Mouse (Mus musculus) NIH3T3 (cell line): ENCODE results near the gene Enthd1.
"Not testable (repeated sequence)": the region's sequence is repeated elsewhere in the genome, so short reads cannot be mapped to it uniquely, and the experiment has no call there.

Source experiments
- DNase-seq: peaks from one replicate; pipeline ENCODE4 v3.0.0-alpha.2; 2012; ENCODE audit warnings: low read depth

The Enthd1 gene

DNA sequence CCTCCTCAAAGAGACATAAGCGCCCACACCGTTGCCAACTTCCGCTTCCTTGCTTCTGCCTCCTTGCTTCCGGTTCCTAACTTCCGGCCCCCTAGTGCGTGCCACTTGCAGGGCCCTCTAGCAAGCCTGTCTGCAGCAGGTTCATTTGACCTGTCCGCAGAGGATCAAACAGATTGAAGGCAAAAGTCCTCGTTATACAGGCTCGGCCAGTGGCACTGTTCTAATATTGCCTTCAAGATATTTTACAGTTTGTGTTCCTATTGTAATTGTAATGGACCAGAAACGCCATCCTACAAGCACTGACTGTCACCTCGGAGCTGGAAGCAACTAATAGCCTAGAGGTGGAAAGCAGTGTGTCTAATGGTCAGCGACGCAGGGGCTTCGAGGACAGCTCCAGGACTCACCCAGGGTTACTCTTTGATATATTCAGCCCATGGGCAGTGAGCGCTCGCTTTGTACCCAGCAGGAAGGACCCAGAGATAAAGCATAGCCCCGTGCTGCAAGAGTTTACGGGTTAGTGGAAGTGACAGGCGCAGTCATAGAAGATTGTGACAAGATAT lies at the start of gene Enthd1:
Enthd1 (minus strand) TSS at position 51 of the 560 bp plus-strand sequence.
- DNase-seq = no peak

DNA sequence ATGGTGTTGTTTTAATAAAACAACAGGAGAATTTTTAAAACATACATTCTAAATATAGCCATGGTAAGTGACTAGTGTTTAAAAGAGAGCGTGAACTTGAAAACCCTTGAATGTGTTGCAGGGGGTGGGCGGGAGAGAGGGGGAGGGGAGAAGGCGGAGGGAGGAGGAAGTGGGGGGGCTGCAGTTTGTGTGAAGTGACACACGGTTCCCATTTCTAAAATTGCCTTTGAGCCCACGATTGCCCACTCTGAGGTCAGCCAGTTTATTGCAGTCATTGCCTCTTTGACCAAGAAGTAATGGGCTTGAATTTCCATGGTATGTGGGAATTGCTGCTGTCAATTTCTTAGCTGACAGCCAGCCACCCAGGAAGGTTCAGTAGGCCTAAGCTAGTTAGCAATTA lies 48.9 kb upstream of the Enthd1 start:
- DNase-seq = no peak

DNA sequence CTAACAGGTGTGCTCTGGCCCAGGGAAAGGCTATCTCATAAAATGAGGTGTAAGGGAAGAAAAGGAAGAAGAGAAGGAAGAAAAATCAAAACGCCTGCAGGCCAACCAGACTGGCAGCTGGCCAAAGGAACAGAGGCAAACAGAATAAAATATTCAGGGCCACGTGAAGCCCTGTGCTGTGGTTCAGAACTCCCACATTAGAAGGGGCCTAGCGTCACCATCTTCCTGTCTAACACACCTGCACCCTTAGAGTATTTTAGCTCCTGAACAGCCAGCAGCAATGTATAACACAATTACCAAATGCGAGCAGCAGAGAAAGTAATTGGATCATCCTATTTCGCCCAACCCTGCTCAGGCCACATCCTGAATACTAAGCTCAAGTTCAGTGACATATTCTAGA lies 46.5 kb upstream of the Enthd1 start:
- no peak for DNase-seq

DNA sequence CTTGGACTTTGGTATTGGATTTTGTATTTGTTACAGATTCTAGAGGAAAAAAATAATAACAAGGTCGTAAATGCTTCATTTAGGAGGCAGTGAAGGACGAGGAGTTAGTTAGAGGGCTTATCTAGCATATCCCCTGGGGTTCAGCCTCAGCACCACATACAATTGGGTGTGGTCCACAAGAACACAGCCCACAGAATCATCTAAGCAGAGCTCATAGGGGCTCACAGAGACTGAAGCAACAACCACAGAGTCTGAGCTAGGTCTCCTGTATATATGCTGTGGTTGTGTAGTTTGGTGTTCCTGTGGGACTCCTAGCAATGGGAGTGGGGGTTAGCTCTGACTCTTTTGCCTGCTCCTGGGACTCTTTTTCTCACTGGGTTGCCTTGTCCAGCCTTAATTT lies 45.4 kb upstream of the Enthd1 start:
- no peak for DNase-seq

DNA sequence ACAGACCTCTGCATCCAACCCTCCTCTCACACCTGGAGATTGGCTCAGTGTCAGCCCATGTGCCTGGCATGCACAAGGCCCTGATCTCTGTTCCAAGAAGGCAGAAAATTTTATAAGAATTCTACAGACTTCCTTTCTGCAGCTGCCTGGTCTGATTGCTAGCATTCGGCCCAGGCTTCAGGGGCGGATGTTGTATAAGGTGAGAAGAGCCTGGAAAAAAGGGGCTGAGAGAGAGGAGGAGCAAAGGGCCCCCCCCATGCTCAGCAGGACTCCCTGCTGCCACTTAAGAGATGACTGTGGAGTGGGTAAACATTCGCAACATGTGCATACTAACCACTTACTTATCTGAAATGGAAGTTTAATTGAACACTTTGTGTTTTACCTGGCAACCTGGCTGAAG lies 43.0 kb upstream of the Enthd1 start:
- no peak for DNase-seq

DNA sequence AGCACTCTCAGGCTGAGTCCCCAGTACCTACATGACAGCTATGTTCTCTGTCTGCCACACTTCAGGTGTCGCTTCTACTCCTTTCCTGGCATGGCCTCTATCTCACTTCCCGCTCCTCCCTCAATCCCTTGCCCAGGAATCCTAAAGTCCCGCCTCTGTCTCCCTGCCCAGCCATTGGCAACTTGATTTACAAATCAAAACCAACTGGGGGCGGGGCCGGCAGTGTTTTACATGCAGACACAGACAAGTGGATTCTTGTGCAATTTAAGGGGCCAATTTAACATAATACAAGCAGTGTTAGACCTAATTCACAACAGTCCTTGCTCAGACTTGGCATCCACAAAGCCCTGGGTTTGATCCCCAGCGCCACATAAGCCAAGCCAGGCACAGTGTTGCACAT lies 39.1 kb upstream of the Enthd1 start:
- DNase-seq = peak; percentile 32

DNA sequence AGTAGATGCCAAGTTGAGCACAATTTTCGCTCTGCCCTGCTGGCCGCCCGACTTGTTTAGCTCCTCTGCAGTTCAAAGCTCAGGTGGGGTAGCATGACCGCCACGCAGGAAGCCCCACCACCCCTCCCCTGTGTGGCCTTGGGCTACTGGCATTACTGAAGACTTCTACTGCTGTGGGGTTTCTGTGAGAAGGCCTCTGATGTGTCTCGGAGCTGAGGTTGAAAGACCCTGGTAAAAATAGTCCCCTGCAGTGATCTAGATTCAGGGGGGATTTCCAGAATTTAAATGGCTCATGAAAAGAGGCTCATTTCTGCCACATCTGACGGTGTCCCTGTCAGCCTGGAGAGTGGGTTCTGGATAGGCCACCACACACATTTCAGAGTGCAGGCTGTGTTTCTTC lies 37.5 kb upstream of the Enthd1 start:
- no peak for DNase-seq

DNA sequence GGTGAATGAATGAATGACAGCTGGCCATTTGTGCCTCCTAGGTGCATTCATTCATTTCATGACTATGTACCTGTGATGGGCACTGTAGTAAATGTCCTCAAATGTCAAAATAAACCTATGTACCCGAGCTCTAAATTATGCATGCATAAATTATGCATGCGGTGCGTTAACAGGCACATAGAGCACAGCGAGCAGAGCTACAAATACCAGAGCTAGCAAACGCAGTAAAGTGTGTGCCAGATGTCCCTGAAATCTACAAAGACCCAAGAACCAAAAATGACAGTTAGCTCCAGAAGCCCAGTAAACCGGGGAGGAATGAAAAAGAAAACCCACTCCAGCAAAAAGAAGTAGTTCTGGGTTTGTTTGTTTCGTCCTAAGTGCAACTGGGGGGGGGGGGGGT lies 36.5 kb upstream of the Enthd1 start:
- no peak for DNase-seq

DNA sequence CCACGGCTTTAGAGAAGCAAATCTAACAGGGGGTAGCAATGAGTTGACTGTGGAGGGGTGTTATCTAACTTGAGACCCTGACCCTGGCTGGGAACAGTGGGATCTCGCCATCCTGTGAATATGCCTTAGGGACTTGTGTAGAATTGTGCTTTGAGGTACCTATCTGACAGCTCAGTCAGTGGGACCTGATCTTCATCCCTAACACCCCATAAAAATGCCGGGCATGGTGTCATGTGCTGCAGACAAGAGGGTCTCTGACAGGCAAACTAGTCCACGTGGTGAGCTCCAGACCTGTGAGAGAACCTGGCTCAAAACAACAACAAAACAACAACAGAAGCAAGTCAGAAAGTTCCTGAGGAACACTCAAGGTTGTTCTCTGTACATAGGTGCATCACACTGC lies 34.9 kb upstream of the Enthd1 start:
- no peak for DNase-seq

DNA sequence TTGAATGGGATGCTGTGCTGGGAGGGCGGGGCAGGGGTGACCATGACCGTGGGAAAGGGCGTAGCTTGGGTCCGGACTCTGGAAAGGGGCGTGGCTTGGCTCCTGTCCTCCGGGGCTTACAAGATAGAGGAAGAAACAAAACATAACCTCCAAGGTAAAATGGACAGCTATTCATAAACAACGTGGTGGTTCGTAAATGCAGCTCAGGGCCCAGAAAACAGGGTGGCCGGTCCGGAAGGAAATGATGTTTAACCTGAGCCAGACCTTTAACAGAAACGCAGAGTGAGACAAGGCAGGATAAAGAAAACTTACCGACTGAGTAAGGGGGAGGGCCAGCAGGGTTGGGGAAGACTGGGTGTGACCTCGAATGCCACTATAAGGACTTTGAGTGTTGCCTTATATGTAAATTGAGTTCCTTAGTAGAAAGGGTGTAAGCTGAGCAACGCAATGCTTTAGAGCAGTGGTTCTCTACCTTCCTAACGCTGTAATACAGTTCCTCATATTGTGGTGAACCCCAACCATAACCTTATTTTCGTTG lies 34.3 kb upstream of the Enthd1 start:
- no peak for DNase-seq

DNA sequence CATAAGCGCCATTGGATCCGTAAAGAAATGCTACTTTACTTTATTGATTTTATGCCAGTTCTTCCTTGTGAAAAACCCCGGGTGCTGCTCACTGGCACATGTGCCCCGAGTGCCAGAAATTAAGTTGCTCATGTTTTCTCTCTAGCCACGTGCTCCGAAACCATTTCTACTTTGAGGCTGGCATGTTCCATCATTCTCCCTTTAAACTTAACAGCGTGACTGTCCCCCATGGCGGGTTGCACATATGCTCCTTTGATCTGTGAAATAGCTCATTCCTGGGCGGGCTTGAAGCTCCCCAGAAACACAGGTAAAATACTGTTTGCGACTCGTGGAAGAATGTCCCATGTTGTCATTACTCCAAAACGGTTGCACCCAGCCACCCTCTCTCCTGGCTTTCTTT lies 33.8 kb upstream of the Enthd1 start:
- DNase-seq = no peak

DNA sequence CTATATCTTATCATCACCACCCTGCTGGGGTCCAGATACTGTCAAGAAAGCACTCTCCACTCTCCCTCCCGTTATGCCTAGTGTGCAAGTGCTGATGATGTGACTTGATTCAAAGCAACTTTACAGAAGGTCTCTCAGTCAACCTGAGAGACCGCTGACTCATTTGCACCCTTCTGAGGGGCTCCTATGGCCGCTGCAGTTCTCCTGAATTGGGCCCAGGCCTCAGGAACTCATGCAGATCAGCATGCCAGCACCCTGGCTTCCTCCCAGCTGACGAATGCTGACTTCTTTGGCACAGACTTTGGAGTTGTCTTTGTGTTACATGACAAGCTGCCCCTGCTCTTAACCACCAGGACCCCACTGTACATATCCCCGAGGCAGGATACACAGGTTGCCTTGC lies 28.9 kb upstream of the Enthd1 start:
- DNase-seq = peak; percentile 57

DNA sequence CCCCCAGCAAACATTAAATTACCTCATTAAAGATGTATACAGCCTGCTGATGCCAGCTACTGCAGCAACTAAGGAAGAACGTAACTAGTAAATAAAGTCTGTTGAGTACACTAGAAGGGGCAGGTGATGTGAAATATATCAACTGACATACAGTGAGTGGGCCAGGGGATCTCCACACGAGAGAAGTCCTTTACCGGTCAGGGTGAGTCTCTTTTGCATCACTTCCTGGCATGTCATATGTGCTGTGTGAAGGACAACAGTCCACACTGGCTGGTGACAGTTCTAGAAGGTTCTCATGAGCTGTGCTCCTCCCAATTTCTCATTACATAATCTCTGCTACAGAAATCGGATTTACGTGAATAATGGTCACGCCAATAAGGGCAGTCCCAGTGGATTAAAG lies 27.8 kb upstream of the Enthd1 start:
- DNase-seq = no peak

DNA sequence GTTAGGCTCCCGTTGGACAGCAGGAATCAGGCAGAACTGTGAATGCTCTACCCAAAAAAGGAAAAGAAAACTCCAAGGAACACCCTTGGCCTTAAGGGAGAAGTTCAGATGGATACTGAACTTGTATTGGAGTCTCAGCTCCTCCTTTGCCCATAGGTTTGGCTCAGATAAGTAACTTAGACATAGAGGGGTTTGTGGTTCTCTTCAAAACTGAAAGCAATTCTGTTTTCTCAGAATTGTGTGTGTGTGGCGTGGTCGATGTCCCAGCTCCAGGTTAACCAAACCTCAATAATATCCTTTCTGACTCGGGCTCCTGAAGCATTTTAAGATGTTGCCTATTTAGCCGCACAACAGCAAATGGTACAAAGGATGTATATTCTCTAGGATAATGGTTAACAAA lies 25.7 kb upstream of the Enthd1 start:
- no peak for DNase-seq

DNA sequence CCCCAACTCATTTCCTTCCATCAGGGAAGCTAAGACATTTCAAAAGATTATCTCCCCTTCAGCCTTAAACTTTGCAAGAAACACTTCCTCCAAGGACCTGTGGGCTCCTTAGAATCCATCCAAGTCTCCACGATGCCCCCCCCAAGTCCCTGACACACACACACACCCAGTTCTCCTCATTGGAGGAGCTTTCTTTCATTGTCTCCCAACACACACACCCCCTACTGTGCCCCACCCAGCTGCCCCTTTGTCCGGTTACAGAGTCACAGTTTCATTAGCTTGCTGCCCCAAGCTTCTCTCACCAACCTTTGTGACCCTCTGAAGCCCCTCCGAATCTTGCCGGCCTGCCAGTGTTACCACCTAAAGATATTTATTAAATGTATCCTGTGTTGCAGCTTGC lies 21.3 kb upstream of the Enthd1 start:
- DNase-seq = no peak

DNA sequence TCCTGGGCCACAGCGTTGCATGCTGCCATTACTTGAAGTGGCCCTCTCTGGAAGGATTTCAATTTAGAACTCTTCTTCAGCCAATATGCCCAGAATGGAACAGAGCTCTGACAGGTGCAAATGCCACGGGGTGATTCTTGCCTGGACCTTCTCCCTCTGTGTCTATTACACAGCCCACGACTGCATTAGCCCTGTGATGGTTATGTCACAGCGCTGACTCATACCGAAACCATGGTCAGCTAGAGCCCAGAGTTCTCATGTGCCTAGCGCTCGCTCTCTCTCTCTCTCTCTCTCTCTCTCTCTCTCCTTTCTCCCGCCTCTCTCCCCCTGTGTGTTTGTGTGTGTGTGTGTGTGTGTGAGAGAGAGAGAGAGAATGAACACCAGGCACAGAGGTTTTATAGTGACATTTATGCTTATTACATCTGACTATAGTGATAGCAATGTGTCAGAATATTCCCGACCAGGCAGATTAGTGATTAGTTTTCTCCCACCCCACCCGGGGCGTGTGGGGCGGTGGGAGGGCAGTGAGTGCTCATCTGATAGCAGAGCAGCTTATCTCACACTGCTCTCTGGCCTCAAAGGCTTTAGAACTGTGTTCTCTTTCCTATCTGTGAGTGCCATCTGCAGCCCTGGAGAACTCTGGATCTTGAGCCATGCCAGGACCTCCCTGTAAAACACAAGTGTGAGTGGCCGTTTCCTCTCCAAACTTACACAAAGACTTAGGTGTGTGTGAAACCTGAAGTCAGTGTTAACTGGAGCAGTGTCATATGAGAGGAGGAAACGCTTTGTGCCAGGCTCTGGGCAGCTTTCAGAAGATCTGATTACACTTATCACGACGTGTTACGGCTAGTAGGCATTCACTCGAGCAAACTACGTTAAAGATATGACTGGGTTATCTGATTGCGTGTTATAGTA lies 17.9 kb upstream of the Enthd1 start:
- DNase-seq = peak; percentile 68

DNA sequence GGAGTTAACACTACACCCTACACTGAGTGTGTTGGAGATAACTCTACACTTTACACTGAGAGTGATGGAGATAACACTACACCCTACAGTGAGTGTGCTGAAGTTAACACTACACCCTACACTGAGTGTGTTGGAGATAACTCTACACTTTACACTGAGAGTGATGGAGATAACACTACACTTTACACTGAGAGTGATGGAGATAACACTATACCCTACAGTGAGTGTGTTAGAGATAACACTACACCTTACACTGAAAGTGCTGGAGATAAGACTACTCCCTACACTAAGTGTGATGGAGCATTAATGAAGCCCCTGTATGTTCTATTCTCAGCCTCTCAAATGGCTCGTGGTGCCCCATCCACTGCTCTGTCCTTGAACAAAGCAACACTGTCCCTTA lies 15.6 kb upstream of the Enthd1 start:
- DNase-seq = not testable (repeated sequence)

DNA sequence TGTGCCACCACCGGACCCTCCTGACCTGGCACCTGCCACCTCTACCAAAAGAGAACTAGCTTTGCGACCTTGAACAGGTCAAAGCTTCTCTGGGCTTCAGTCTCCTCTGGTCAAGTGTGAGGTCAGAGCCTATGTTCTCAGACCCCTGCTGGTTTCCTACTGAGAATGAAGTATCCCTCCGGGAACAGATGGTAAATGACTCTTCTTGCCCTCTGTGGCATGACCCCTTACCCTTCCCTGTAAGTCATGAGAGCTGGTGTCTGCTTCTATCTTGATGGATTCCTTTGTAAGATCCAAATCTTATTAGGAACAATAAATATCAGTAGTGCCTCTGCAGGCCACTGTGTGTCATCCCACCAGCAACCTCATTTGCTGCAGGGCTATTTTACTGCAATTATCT lies 14.2 kb upstream of the Enthd1 start:
- DNase-seq = no peak

DNA sequence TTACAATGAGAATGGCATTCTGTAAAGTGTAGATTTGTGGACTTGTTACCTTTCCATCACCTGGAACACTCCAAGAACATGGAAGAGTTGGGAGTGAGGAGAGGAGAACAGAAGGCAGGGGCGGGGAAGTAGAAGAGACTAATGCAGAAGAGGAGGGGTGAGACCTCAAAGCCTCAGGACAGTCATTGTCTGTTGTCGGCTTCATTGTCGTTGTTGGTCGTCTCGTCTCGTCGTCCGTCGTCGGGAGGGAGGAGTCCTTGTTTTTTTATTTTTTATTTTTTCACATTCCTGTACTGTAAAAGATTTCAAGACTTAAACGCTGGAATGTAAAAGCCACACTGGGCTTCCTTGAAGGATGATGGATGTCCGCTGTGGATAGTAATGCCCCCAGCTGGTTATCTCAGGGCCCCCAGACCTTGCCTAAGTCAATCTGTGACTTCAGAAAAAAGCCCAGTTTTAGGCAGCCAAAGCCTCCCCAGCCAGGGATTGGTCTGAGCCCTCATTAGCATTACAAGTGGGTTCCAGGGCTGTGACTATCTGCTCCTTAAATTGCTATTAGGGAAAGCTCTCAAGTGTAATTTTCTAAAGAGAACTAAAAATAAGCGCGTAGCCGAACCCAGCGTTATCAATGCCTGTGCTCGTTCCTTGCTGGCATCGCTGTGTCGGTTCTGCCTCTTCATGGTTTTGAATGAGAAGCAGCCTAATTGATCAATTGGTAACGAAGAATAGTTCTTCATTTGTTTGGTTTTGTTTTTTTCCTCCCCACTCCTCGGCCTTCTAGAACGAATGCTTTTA lies 12.4 kb upstream of the Enthd1 start:
- DNase-seq = no peak

DNA sequence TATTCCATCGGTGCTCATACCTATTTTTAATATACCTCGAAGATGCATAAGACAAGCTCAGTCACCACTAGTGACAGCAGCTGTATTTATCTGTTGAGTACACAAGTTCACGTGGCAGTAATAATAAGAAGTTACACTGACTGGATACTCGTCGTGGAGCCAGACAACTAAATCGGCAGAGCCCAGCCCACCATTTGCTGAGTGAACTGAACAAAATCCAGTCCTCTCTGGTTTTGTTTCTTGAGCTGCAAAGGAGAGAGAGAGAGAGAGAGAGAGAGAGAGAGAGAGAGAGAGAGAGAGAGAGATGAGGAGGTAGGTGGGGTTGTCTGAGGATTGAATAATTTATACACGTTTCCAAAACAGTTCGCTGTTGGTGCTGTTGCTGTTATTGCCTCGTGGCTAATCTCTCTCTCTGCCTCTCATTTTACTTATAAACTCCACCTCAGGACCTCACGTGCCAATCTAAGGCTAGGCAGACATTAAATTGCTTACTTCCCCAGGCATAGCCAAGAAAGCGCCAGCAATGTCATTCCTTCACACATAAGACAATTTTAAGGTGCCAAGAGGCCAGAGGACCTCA lies 11.5 kb upstream of the Enthd1 start:
- no peak for DNase-seq

DNA sequence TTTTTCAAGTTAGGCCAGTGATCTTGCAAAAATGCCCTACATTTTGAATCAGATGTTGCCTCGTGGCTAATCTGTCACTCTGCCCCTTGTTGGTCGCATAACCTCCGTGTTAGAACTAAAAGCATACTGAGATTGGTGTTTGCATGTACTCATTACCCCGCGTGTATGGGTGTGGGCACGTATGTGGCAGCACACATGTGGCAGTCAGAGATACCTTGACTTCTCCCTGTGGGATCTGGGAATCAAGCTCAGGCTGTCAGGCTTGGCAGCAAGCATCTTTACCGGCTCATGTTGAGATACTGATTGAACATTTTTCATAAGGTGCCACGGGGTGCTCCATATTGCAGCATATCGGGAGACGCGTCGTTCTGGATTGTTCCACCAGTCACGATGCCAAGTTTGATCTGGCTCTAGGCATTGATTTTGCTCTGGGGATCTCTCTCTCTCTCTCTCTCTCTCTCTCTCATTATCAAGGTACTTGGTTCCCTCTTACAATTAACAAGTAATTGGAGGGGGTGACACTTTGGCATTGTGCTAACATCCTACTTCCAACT lies 10.9 kb upstream of the Enthd1 start:
- DNase-seq = no peak
